Mouse (Mus musculus) adrenal gland, postnatal 10 days (tissue): Measurements from ENCODE around the gene Mlh1. TPM values are rescaled to one million over a fixed set of nuclear protein-coding genes. Genes with fewer than 3 reads are reported as not detected.
A peak's percentile ranks its signal among the peaks of the same experiment; 100 is the strongest.

ENCODE experiments used
- DNase-seq: peaks from one replicate; pipeline ENCODE4 v3.0.0; 2021; ENCODE audit warnings: mixed read lengths
- long read RNA-seq, 2 experiments: library from polyadenylated mRNA; stranded (forward); transcript quantifications; one replicate each; pipeline ENCODE4 v2.0.0; 2021
- total RNA-seq, 2 experiments: library from RNA; stranded (reverse); gene quantifications; 2 replicates each; pipeline ENCODE4 v1.2.3; 2021

The Mlh1 gene
- total RNA-seq = 10 to 100 TPM; 16.3 to 29.2 TPM
- long read RNA-seq, experiment 1, partial matches to known transcripts = 5 of 12 reads
- long read RNA-seq, experiment 1, other reads (novel, unspliced or antisense) = 4 of 12 reads
- long read RNA-seq, experiment 2, partial matches to known transcripts = 3 of 20 reads
- long read RNA-seq, experiment 2, other reads (novel, unspliced or antisense) = 13 of 20 reads

GRCm38 (mm10) chr9:111271434-111272160 is at the start of gene Mlh1, which contains the start of gene Epm2aip1:
Mlh1 (minus strand) TSS chr9:111271791.
Epm2aip1 (plus strand) TSS chr9:111271929.
- DNase-seq = peak; percentile 99

GRCm38 (mm10) chr9:111320912-111321311 is 49.3 kb upstream of the Mlh1 start:
- no peak for DNase-seq

GRCm38 (mm10) chr9:111314219-111314618 is 42.6 kb upstream of the Mlh1 start:
- peak; percentile 81 for DNase-seq

- no peak for DNase-seq
Observed at GRCm38 (mm10) chr9:111313793-111314192, 42.2 kb upstream of the Mlh1 start.

- DNase-seq = no peak
Observed at GRCm38 (mm10) chr9:111313299-111313698, 41.7 kb upstream of the Mlh1 start.

GRCm38 (mm10) chr9:111312442-111313141 is 41.0 kb upstream of the Mlh1 start:
- peak; percentile 39 for DNase-seq

GRCm38 (mm10) chr9:111311843-111312441 is 40.4 kb upstream of the Mlh1 start:
- DNase-seq = peak; percentile 34

- DNase-seq = peak; percentile 82
Observed at GRCm38 (mm10) chr9:111311031-111311842, 39.6 kb upstream of the Mlh1 start, which contains the start of gene Trank1. Trank1 (plus strand) TSS chr9:111311739.

GRCm38 (mm10) chr9:111306142-111306541 is 34.6 kb upstream of the Mlh1 start:
- DNase-seq = peak; percentile 55

GRCm38 (mm10) chr9:111304036-111304435 is 32.4 kb upstream of the Mlh1 start:
- no peak for DNase-seq

- DNase-seq = no peak
Observed at GRCm38 (mm10) chr9:111302196-111302831, 30.7 kb upstream of the Mlh1 start.

- DNase-seq = peak; percentile 76
Observed at GRCm38 (mm10) chr9:111298606-111299005, 27.0 kb upstream of the Mlh1 start.

- DNase-seq = no peak
Observed at GRCm38 (mm10) chr9:111296433-111296832, 24.8 kb upstream of the Mlh1 start.

- DNase-seq = no peak
Observed at GRCm38 (mm10) chr9:111295323-111295722, 23.7 kb upstream of the Mlh1 start.

GRCm38 (mm10) chr9:111294911-111295310 is 23.3 kb upstream of the Mlh1 start:
- DNase-seq = no peak

GRCm38 (mm10) chr9:111293234-111293633 is 21.6 kb upstream of the Mlh1 start:
- DNase-seq = no peak

GRCm38 (mm10) chr9:111290539-111291100 is 19.0 kb upstream of the Mlh1 start:
- no peak for DNase-seq

GRCm38 (mm10) chr9:111289832-111290339 is 18.3 kb upstream of the Mlh1 start:
- peak; percentile 96 for DNase-seq

GRCm38 (mm10) chr9:111289294-111289831 is 17.8 kb upstream of the Mlh1 start:
- no peak for DNase-seq

- no peak for DNase-seq
Observed at GRCm38 (mm10) chr9:111287956-111288355, 16.4 kb upstream of the Mlh1 start.
